In genomic region chr2:75054474-75055186, GRCm38 (mm10) we compare ENCODE assay signal across 8 mouse cellular contexts.
DNase-seq lines count a peak whose midpoint lies in the region; ATAC-seq lines count a peak whose summit lies in the region.

No protein-coding gene starts in this region.

- WGBS in embryonic facial prominence, embryonic 12.5 days, result 24% methylated on average over 14 of the region's 14 CpGs
- 24% methylated on average over 14 of the region's 14 CpGs for WGBS in midbrain, embryonic 14.5 days

- H3K9ac ChIP-seq in embryonic facial prominence, embryonic 12.5 days, result peak overlapping the region; percentile 36; the same call in 1 of the 2 replicates
- peak overlapping the region; percentile 44; the same call in 1 of the 2 replicates for H3K9ac ChIP-seq in midbrain, embryonic 14.5 days (replicated peaks; ENCODE audit: low read length)

- intact Hi-C loops in heart, postnatal 36 days (cut with DNase I), result loop anchor here (1.0 to 5.0 kb wide), 5 partner anchors 83 to 352 kb away; partner anchors contain the start of genes Hoxd8 and Mtx2

- H3K4me3 ChIP-seq in embryonic facial prominence, embryonic 12.5 days, result peak overlapping the region; percentile 30
- H3K4me3 ChIP-seq in midbrain, embryonic 14.5 days (replicated peaks; ENCODE audit: low read depth, low read length), result peak overlapping the region; percentile 30

- DNase-seq in retina, postnatal 1 day, result peak; percentile 58
- DNase-seq in retina, embryonic 14.5 days (ENCODE audit: low spot score), result no peak
- DNase-seq in heart, postnatal 36 days, result peak; percentile 9 to 10
- peak; percentile 21 to 51 for DNase-seq in kidney, postnatal 36 days
- peak; percentile 70 for DNase-seq in midbrain, embryonic 14.5 days
- DNase-seq in layer of hippocampus, adult 8-10 months (ENCODE audit: low spot score in 2 of 2), result no peak

- ATAC-seq in embryonic facial prominence, embryonic 12.5 days (ENCODE audit: insufficient number of reproducible peaks, insufficient read depth, low FRiP score, low TSS enrichment), result no peak
- ATAC-seq in midbrain, embryonic 14.5 days (ENCODE audit: low FRiP score, low TSS enrichment), result peak; percentile 72
- ATAC-seq in megakaryocyte progenitor cell, adult 5-6 weeks (replicated peaks; ENCODE audit: poor library complexity), result no peak

- H3K4me1 ChIP-seq in embryonic facial prominence, embryonic 12.5 days, result peaks cover 7% of the 10 kb centered on the region
- H3K4me1 ChIP-seq in midbrain, embryonic 14.5 days (ENCODE audit: control insufficient read depth, insufficient read depth, low read length), result peaks cover 4% of the 10 kb centered on the region; the same call in 1 of the 2 replicates

- H3K9me3 ChIP-seq in embryonic facial prominence, embryonic 12.5 days, result no peaks in the 10 kb centered on the region
- no peaks in the 10 kb centered on the region for H3K9me3 ChIP-seq in midbrain, embryonic 14.5 days (ENCODE audit: control insufficient read depth, low read length)

- peak overlapping the region; percentile 59 for H3K4me2 ChIP-seq in embryonic facial prominence, embryonic 12.5 days (replicated peaks)
- peak overlapping the region; percentile 66 for H3K4me2 ChIP-seq in midbrain, embryonic 14.5 days (ENCODE audit: low read length)

- H3K27ac ChIP-seq in embryonic facial prominence, embryonic 12.5 days, result peak overlapping the region; percentile 13; the same call in 1 of the 2 replicates
- peak overlapping the region; percentile 52 for H3K27ac ChIP-seq in midbrain, embryonic 14.5 days (replicated peaks; ENCODE audit: low read depth, low read length)

- H3K36me3 ChIP-seq in embryonic facial prominence, embryonic 12.5 days, result no peaks in the 10 kb centered on the region
- no peaks in the 10 kb centered on the region for H3K36me3 ChIP-seq in midbrain, embryonic 14.5 days (ENCODE audit: control insufficient read depth, insufficient read depth, low read length)

- H3K27me3 ChIP-seq in embryonic facial prominence, embryonic 12.5 days, result peaks cover 14% of the 10 kb centered on the region; the same call in 1 of the 2 replicates
- no peaks in the 10 kb centered on the region for H3K27me3 ChIP-seq in midbrain, embryonic 14.5 days (ENCODE audit: control insufficient read depth, insufficient read depth, low read length)

Comparison
In these comparisons a context has a peak if more than half of its experiments do, and no peak if none do; other contexts are left out.
1. DNase-seq: peak in retina, postnatal 1 day (single experiment), heart, postnatal 36 days (2 of 2), kidney, postnatal 36 days (2 of 2) and midbrain, embryonic 14.5 days (single experiment); none in retina, embryonic 14.5 days (single experiment) and layer of hippocampus, adult 8-10 months (0 of 2).